Mouse (Mus musculus) T-cell, adult 2 months (primary cell): Measurements from ENCODE around the gene Lce1a2.

Source experiments
- DNase-seq: peaks from one replicate; pipeline ENCODE4 v3.0.0; 2022; ENCODE audit warnings: low spot score

Lce1a2 gene

DNA sequence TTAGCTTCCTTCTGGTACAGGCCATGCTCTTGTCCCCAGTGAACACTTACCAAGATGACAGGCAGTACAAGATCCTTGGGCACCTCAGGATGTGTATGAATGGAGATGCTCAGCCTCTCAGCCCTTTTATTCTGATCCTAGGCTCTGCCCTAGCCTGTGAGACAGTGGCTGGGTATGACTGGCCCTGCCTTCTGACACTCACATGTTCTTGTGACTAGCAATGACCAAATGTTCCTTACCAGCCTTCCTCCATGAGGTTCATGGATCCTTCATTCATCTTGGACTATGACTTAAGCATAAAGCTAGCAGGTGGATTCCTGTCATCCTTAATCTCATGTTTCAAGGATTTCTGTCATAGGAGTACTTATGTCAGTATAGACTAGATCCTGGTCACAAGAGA, at the start of gene Lce1a2:
Gene Lce1a2 (minus strand): TSS at position 101 of the 400 bp plus-strand sequence.
- DNase-seq: no peak

DNA sequence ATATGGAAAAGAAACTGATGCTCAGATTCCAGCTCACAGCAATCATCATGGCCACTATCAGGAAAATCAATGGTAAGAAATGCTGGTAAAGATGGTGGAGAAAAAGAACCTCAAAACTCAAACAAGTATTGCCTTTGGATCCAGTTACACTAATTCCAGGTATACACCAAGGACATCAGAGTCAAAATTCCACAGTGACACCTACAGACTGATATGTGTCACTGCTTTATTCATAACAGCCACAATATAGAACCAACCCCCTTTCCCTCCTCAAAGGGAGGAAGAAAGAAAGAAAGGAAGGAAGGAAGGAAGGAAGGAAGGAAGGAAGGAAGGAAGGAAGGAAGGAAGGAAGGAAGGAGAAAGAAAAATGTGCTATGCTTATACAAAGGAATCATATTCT, 45.0 kb upstream of the Lce1a2 start:
- no peak for DNase-seq

DNA sequence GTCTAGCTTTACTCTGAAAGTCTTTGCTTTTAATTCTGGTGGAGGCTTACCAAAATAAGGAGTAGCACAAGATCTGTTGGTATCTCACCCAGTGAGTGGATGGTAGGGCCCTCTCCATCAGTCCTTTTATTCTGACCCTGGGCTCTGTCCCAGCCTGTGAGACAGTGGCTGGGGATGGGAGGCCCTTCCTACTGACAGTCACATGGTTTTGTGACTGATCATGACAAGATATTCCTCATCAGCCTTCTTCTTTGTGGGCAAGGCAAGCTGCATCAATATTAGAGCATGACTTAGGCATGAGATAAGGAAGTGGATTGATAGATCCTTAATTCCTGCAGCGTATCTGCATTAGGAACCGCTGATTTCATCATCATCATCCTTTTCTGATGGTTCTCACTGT, 38.9 kb upstream of the Lce1a2 start, which contains the start of gene Lce1e:
Gene Lce1e (minus strand): TSS at position 101 of the 400 bp plus-strand sequence.
- DNase-seq: no peak

DNA sequence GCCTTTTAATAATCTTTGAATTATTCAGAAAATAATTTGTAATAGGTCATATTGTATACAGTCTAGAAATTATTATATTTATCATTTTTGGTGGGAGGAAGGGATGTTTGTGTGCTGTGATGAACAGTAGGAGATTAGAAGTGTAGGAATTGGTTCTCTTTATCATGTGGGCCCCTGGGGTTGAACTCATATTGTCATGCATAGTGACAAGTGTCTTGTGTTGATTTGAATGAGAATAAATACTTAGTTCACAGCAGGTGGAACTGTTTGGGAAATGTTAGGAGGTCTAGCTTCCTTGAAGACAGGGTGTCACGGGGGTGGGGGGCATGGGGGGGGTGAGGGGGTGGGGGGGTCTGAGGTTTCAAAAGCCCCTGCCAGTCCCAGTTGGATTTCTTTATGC, 24.5 kb upstream of the Lce1a2 start:
- no peak for DNase-seq

DNA sequence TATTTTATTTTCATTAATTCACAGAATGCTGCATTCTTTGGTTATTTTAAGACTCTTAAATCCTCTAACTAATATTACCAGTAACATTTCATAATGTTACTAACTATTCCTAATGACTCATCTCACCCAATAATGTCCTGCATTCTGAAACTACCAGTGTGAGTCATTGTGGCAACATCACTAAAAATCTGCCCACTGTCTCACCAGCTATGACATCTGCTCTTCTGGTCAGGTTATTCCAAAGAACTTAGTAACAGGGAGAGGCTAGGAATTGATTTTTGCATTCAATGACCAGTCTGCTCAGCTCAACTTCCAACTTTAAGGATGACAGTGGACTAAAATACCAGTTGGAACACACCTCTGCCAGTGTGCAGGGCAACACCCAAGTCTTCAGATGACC, 21.6 kb upstream of the Lce1a2 start:
- no peak for DNase-seq

DNA sequence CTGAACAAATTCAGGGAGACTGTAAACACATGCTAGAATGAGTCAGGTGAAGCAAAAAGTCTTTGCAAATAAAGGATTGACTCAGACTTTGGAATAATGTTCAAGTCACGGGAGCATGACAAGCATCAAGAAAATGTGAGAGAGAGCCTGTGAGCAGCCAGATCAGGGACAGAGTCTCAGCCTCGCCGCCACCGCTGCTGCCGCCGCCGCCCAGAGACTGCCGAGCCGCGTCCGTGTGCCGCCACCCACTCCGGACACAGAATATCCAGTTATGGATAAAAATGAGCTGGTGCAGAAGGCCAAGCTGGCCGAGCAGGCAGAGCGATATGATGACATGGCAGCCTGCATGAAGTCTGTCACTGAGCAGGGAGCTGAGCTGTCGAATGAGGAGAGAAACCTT, 19.0 kb upstream of the Lce1a2 start:
- DNase-seq: peak; percentile 24

DNA sequence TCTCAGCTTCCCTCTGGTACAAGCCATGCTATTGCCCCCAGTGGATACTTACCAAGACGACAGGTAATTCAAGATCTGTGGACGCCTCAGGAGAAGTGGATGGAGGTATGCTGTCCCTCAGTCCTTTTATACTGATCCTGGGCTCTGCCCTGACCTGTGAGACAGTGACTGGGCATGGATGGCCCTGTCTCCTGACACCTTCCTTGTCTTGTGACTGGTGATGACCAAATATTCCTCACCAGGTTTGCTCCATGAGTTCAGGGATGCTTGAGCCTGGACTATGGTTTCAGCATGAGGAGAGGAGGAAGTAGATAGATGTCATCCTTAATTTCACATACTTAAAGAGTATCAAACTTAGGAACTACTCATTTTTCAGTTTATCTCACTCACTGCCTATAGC, 17.0 kb upstream of the Lce1a2 start, which contains the start of gene Lce1d:
Gene Lce1d (minus strand): TSS at position 101 of the 400 bp plus-strand sequence.
- no peak for DNase-seq

DNA sequence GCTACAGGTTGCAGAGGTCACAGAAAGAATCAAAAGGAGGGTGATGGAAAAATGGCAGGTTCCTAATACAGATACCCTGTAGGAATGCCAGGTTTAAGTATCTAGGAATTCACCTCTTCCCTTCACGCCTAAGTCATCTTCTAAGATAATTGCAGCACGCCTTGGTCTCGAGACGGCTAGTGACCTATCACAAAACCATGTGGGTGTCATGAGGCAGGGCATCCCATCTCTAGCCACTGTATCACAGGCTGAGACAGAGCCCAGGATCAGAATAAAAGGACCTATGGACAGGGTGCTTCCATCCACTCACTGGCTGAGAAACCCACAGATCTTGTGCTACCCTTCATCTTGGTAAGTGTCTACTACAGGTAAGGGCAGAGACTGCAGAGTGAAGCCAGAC, 8.8 kb upstream of the Lce1a2 start, which contains the start of gene Lce1c:
Gene Lce1c (plus strand): TSS at position 301 of the 400 bp plus-strand sequence.
- DNase-seq: no peak

DNA sequence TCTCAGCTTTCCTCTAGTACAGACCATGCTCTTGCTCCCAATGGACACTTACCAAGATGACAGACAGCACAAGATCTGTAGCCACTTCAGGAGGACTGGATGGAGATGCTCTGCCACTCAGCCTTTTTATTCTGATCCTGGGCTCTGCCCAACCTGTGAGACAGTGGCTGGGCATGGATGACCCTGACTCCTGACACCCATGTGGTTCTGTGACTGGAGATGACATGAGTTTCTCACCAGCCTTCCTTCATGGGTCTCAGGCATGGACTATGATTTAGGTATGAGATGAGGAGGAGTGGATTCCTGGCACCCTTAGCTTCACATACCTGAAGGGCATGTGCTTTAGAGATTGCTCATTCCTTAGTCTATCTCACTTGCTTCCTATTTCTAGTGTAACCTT, 13.3 kb downstream of the Lce1a2 start, which contains the start of gene Lce1b:
Gene Lce1b (minus strand): TSS at position 101 of the 400 bp plus-strand sequence.
- DNase-seq: no peak

DNA sequence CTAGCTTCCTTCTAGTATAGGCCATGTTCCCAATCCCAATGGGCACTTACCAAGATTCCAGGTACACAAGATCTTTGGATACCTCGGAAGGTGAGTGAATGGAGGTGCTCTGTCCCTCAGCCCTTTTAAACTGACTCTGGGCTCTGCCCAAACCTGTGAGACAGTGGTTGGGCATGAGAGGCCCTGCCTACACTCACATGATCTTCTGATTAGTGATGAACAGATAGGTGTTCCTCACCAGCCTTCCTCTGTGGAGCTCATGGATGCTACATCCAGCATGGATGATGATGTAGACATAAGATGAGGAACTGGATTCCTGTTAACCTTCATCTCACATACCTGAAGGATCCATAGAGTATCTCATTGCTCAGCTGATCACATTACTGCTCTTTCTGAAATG, 21.9 kb downstream of the Lce1a2 start, which contains the start of gene Lce1a1:
Gene Lce1a1 (minus strand): TSS at position 101 of the 400 bp plus-strand sequence.
- no peak for DNase-seq

DNA sequence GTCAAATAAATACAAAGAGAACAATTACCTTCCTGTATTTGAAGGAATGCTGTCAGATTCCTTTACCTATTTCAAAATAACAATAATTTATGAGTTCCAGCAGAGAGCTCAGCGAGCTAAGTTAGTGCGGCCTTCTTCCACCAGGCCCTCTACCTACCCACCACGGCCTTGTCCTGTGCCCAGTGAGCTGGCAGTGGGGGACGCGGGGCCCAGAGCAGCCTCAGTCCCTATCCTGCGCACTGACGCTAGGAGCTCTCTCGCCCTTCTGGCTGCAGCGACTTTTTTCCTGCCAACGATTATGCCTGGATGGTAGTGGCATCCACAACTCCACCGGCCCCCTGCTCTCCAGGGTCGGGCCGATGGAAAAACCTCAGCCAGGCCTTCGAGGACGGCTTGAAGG, 30.3 kb downstream of the Lce1a2 start:
- DNase-seq: no peak

DNA sequence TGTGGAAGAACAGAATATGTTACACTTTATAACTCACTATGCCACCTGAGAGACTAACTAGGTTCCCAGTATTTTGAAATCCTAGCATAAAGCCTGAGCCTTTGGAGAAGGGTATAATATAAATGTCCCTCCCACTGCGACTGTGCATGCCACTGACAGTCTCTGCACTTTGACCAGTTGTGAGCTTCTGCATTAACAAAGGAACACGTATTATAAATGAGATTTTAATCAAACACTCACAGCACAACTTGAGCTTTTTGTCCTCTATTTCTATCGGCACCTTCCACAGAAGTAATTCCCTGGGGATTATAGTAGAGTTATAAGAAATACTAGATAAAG, 31.5 kb downstream of the Lce1a2 start:
- DNase-seq: no peak

DNA sequence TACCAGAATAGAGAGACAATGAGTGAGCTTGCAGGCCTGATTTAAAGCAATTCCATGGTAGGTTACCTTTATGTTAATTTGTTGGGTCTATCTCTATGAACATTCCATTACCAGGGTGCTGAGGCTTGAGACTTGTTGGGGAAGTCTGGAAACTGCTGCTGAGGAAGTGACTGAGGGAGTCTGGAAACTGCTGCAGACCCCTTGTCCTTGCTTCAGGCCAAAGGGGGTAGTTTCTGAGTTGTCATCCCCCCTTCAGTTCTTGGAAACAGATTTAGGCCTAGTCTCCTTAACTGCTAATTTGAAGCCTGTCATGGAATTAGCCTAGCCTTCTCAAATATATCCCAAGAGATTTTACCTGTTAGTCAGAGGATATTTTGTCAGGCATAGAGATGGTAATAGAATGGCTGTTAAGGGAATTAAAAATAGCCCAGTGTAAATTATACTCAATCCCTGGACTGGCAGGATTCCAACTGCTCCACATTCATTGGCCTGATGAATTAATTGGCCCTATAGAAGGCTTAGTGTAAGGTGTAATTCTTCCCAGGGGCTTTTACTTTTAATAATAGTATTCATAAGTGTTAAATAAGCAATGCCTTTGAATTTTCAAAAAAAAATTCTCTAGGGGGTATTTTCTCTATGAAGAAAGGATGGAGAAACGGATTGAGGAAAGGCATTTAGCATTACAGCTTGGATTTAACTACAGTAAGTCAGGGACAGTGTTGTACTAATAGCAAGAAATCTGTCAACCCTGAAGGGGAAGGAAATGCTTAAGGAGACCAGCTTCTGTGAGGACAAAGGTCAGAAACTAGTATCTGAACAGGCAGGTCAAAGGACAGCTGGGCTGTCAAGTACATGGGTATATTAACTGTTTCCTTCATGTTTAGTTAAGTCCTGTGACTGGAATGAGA, 32.1 kb downstream of the Lce1a2 start:
- no peak for DNase-seq

DNA sequence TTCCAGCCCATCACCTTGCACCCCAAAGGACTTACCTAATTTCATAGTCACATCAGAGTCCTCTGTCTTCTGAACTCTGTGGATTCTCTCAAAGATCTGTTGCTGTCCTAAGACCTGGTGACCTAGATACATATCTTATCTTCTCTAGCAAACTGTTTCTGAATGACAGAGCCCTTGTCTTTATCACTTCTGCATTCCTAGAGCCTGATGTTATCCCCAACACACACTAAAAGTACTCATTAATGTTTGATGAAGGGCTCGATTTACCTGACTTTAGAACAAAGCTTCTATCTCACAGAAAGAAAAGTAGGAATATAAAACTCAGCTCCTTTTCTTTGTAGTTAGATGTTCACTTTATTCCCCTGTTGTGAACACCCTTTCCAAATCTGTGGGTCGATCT, 48.6 kb downstream of the Lce1a2 start, which contains the start of gene Lce6a:
Gene Lce6a (minus strand): TSS at position 101 of the 400 bp plus-strand sequence.
- no peak for DNase-seq
